Mouse (Mus musculus): ENCODE measurements at regions not wholly inside any gene's neighbourhood (a gene's known extent, or its start where the extent isn't known, plus 50 kb on each side); places are given as distances from the start of the nearest gene placed in this dataset.
A peak's percentile ranks its signal among the peaks of the same experiment; 100 is the strongest.
"Not testable (repeated sequence)": the region's sequence is repeated elsewhere in the genome, so short reads cannot be mapped to it uniquely, and the experiment has no call there.

- no peaks in the 10 kb centered on the region for H3K9me3 ChIP-seq (ENCODE audit: control insufficient read depth, low read length)
- 89% methylated on average over 4 of the region's 4 CpGs for WGBS
- H3K4me3 ChIP-seq (replicated peaks; ENCODE audit: low read length), result no peak overlapping the region
- ATAC-seq (ENCODE audit: low FRiP score), result no peak
- no peak overlapping the region for H3K4me2 ChIP-seq (replicated peaks)
- no peak for DNase-seq (ENCODE audit: low spot score)
- H3K27ac ChIP-seq, result no peak overlapping the region
- H3K36me3 ChIP-seq (replicated peaks; ENCODE audit: control insufficient read depth, insufficient read depth), result no peaks in the 10 kb centered on the region
- no peak overlapping the region for H3K9ac ChIP-seq
- H3K27me3 ChIP-seq (ENCODE audit: control insufficient read depth, insufficient read depth, low read length), result no peaks in the 10 kb centered on the region
- no peaks in the 10 kb centered on the region for H3K4me1 ChIP-seq (replicated peaks; ENCODE audit: control insufficient read depth, insufficient read depth, low read length)
These were observed 715.3 kb upstream of the Diaph2 start for GRCm38 (mm10) chrX:129034236-129034635.

- not testable (repeated sequence) for H3K27me3 ChIP-seq (ENCODE audit: control insufficient read depth, insufficient read depth, low read length); DNase-seq (ENCODE audit: low spot score); H3K9me3 ChIP-seq (ENCODE audit: control insufficient read depth, low read length); H3K4me1 ChIP-seq (replicated peaks; ENCODE audit: control insufficient read depth, insufficient read depth, low read length); H3K27ac ChIP-seq; H3K4me2 ChIP-seq (replicated peaks); H3K36me3 ChIP-seq (replicated peaks; ENCODE audit: control insufficient read depth, insufficient read depth); H3K4me3 ChIP-seq (replicated peaks; ENCODE audit: low read length); H3K9ac ChIP-seq
- 76% methylated on average over 1 of the region's 1 CpGs for WGBS
- ATAC-seq (ENCODE audit: low FRiP score), result 0 out of 2 replicates have a peak, but pooled peaks have one; percentile 64
These were observed 693.1 kb upstream of the Diaph2 start for GRCm38 (mm10) chrX:129056408-129056807.

GRCm38 (mm10) chrX:129095809-129096208 lies 653.7 kb upstream of the Diaph2 start:
- ATAC-seq (ENCODE audit: low FRiP score); H3K4me3 ChIP-seq (replicated peaks; ENCODE audit: low read length); H3K36me3 ChIP-seq (replicated peaks; ENCODE audit: control insufficient read depth, insufficient read depth); H3K27ac ChIP-seq; H3K4me1 ChIP-seq (replicated peaks; ENCODE audit: control insufficient read depth, insufficient read depth, low read length); DNase-seq (ENCODE audit: low spot score); H3K27me3 ChIP-seq (ENCODE audit: control insufficient read depth, insufficient read depth, low read length); H3K9me3 ChIP-seq (ENCODE audit: control insufficient read depth, low read length); H3K4me2 ChIP-seq (replicated peaks); H3K9ac ChIP-seq: not testable (repeated sequence)
- WGBS, result 73% methylated on average over 1 of the region's 1 CpGs

- Histone ChIP-seq H3K9ac (no peak overlapping the region), H3K27ac (no peak overlapping the region), H3K4me3 (replicated peaks; ENCODE audit: low read length) (no peak overlapping the region), H3K4me2 (replicated peaks) (no peak overlapping the region), H3K9me3 (ENCODE audit: control insufficient read depth, low read length) (no peaks in the 10 kb centered on the region), H3K4me1 (replicated peaks; ENCODE audit: control insufficient read depth, insufficient read depth, low read length) (no peaks in the 10 kb centered on the region), H3K27me3 (ENCODE audit: control insufficient read depth, insufficient read depth, low read length) (no peaks in the 10 kb centered on the region), H3K36me3 (replicated peaks; ENCODE audit: control insufficient read depth, insufficient read depth) (no peaks in the 10 kb centered on the region)
- ATAC-seq (ENCODE audit: low FRiP score) (no peak), DNase-seq (ENCODE audit: low spot score) (no peak)
- WGBS, result 58% methylated on average over 2 of the region's 2 CpGs
These were observed 651.2 kb upstream of the Diaph2 start for GRCm38 (mm10) chrX:129098348-129098747.

- no peak overlapping the region for H3K4me2 ChIP-seq (replicated peaks)
- no peaks in the 10 kb centered on the region for H3K9me3 ChIP-seq (ENCODE audit: control insufficient read depth, low read length)
- H3K4me1 ChIP-seq (replicated peaks; ENCODE audit: control insufficient read depth, insufficient read depth, low read length), result no peaks in the 10 kb centered on the region
- H3K4me3 ChIP-seq (replicated peaks; ENCODE audit: low read length), result no peak overlapping the region
- H3K36me3 ChIP-seq (replicated peaks; ENCODE audit: control insufficient read depth, insufficient read depth), result no peaks in the 10 kb centered on the region
- H3K27me3 ChIP-seq (ENCODE audit: control insufficient read depth, insufficient read depth, low read length), result no peaks in the 10 kb centered on the region
- no peak for ATAC-seq (ENCODE audit: low FRiP score)
- DNase-seq (ENCODE audit: low spot score), result no peak
- WGBS, result 89% methylated on average over 6 of the region's 6 CpGs
- H3K9ac ChIP-seq, result no peak overlapping the region
- no peak overlapping the region for H3K27ac ChIP-seq
These were observed 647.3 kb upstream of the Diaph2 start for GRCm38 (mm10) chrX:129102285-129102684.

GRCm38 (mm10) chrX:129103239-129103638 lies 646.3 kb upstream of the Diaph2 start:
- no peak overlapping the region for H3K27ac ChIP-seq
- H3K36me3 ChIP-seq (replicated peaks; ENCODE audit: control insufficient read depth, insufficient read depth), result no peaks in the 10 kb centered on the region
- 83% methylated on average over 4 of the region's 4 CpGs for WGBS
- H3K4me3 ChIP-seq (replicated peaks; ENCODE audit: low read length), result no peak overlapping the region
- no peaks in the 10 kb centered on the region for H3K4me1 ChIP-seq (replicated peaks; ENCODE audit: control insufficient read depth, insufficient read depth, low read length)
- H3K9ac ChIP-seq, result no peak overlapping the region
- no peaks in the 10 kb centered on the region for H3K9me3 ChIP-seq (ENCODE audit: control insufficient read depth, low read length)
- no peak for DNase-seq (ENCODE audit: low spot score)
- no peak for ATAC-seq (ENCODE audit: low FRiP score)
- no peaks in the 10 kb centered on the region for H3K27me3 ChIP-seq (ENCODE audit: control insufficient read depth, insufficient read depth, low read length)
- no peak overlapping the region for H3K4me2 ChIP-seq (replicated peaks)

Data from hindbrain, embryonic 14.5 days (tissue).